Mouse (Mus musculus): ENCODE data around the gene Commd8.
"Not testable (repeated sequence)": the region's sequence is repeated elsewhere in the genome, so short reads cannot be mapped to it uniquely, and the experiment has no call there.

The Commd8 gene

GRCm38 (mm10) chr5:72168285-72168621, 264 bp upstream of the Commd8 start:
- DNase-seq (ENCODE audit: low spot score): no peak

- DNase-seq (ENCODE audit: low spot score): no peak
Measured at GRCm38 (mm10) chr5:72164386-72164785, 3.6 kb downstream of the Commd8 start.

GRCm38 (mm10) chr5:72162855-72163254, 5.1 kb downstream of the Commd8 start:
- DNase-seq (ENCODE audit: low spot score): no peak

- no peak for DNase-seq (ENCODE audit: low spot score)
Measured at GRCm38 (mm10) chr5:72160781-72161485, 7.1 kb downstream of the Commd8 start.

GRCm38 (mm10) chr5:72159537-72159936, 8.5 kb downstream of the Commd8 start:
- DNase-seq (ENCODE audit: low spot score): no peak

- DNase-seq (ENCODE audit: low spot score): no peak
Measured at GRCm38 (mm10) chr5:72158667-72159066, 9.3 kb downstream of the Commd8 start.

- DNase-seq (ENCODE audit: low spot score): no peak
Measured at GRCm38 (mm10) chr5:72156598-72156997, 11.4 kb downstream of the Commd8 start.

GRCm38 (mm10) chr5:72155686-72156085, 12.3 kb downstream of the Commd8 start:
- not testable (repeated sequence) for DNase-seq (ENCODE audit: low spot score)

GRCm38 (mm10) chr5:72150870-72151269, 17.1 kb downstream of the Commd8 start:
- no peak for DNase-seq (ENCODE audit: low spot score)

GRCm38 (mm10) chr5:72148679-72149078, 19.3 kb downstream of the Commd8 start:
- no peak for DNase-seq (ENCODE audit: low spot score)

- no peak for DNase-seq (ENCODE audit: low spot score)
Measured at GRCm38 (mm10) chr5:72139619-72140018, 28.4 kb downstream of the Commd8 start.

GRCm38 (mm10) chr5:72138256-72138655, 29.7 kb downstream of the Commd8 start:
- DNase-seq (ENCODE audit: low spot score): no peak

GRCm38 (mm10) chr5:72133906-72134305, 34.1 kb downstream of the Commd8 start:
- no peak for DNase-seq (ENCODE audit: low spot score)

GRCm38 (mm10) chr5:72126681-72127080, 41.3 kb downstream of the Commd8 start:
- DNase-seq (ENCODE audit: low spot score): no peak

- no peak for DNase-seq (ENCODE audit: low spot score)
Measured at GRCm38 (mm10) chr5:72122414-72123037, 45.5 kb downstream of the Commd8 start.

All from adipocyte (in vitro differentiated cells).